Mouse (Mus musculus) brain, adult 2 months (tissue): ENCODE results near the gene Pigx.
"Not testable (repeated sequence)": the region's sequence is repeated elsewhere in the genome, so short reads cannot be mapped to it uniquely, and the experiment has no call there.

Experiments
- DNase-seq: peaks from one replicate; pipeline ENCODE4 v3.0.0; 2011; ENCODE audit warnings: low read depth, low spot score

Gene Pigx

GRCm38 (mm10) chr16:32110951-32111699 is 11.6 kb upstream of the Pigx start:
- peak; percentile 50 for DNase-seq

DNA sequence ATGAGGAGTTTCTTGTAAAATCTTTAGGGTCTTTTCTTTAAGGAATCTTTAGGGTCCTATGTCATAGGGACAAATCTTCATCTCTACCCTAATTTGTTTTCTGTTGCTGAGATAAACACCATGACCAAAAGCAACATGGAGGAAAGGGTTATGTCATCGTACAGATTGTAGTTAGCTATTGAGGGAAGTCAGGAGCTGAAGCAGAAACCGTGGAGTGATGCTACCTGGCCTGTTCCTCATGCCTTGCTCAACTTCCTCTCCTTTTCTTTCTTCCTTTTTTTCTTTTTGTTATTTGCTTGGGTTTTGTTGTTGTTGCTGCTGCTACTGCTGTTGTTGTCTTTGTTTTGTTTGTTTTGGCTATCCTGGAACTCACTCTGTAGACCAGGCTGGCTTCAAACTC is 9.0 kb upstream of the Pigx start:
- DNase-seq = no peak

- no peak for DNase-seq
These were observed 8.6 kb upstream of the Pigx start for GRCm38 (mm10) chr16:32108170-32108569.

DNA sequence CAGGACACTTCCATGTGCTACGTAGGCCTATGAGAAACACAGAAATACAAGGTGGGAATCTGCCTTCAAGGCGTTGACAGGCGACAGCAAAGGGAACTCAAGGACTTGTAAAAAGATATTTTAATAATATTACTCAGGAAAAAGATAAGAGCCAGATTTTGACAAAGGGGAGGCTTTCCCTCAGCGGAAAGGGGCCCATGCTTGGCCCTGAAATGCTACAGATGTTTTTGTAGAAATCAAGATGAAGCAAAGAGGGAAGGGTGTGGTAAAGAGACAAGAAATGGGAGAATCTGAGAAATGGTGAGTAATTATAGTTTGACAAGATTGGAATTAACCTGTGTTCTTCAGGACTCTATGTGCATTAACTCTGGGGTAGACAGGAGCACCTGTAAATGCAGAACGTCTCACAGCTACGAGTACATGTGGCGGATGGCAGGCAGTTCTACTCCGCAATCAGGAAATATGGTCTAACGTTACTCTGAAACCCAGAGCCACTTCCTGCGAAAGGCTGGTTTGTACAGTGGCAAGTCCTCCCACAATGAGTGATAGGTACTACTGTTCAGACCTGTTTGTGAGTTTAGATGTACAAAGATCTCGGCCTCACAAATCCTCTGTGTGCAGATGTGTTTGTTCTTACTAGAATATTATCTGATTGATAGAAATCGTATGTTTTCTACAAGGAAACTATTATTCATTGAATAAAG is 8.0 kb upstream of the Pigx start:
- DNase-seq = no peak

DNA sequence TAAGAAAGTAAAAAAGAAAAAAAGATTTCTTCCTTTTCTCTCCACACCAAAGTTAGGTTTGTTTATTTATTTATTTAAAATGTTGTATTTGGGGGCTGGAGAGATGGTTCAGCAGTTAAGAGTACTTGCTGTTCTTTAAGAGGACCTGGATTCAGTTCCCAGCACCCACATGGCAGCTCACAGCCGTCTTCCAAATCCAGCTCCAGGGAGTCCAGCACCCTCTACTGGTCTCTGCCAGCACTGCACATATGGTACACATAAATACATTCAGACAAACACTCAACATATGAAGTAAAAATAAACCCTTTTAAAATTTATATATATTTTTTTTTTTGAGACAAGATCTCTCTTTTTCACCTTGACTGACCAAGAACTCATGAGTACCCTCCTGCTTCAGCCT is 6.2 kb upstream of the Pigx start:
- no peak for DNase-seq

DNA sequence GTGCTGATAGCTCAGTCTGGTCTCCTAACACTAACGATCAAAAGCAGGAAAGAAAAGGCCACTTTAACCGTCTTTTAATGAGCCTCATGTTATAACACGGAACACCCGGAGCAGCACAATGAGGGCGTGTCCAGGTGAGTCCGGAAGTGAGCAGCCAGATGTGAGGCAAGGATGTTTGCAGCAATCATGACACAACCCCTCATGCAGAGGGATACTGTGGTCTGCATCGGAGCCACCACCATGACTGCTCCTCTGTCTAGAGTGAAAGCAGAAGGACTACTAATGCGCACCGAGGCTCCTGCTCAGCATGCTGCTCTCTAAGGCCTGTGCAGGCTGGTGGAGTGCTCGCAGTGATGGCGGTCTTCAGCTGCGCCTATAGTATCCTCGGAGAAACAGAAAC is 2.8 kb upstream of the Pigx start:
- no peak for DNase-seq

DNA sequence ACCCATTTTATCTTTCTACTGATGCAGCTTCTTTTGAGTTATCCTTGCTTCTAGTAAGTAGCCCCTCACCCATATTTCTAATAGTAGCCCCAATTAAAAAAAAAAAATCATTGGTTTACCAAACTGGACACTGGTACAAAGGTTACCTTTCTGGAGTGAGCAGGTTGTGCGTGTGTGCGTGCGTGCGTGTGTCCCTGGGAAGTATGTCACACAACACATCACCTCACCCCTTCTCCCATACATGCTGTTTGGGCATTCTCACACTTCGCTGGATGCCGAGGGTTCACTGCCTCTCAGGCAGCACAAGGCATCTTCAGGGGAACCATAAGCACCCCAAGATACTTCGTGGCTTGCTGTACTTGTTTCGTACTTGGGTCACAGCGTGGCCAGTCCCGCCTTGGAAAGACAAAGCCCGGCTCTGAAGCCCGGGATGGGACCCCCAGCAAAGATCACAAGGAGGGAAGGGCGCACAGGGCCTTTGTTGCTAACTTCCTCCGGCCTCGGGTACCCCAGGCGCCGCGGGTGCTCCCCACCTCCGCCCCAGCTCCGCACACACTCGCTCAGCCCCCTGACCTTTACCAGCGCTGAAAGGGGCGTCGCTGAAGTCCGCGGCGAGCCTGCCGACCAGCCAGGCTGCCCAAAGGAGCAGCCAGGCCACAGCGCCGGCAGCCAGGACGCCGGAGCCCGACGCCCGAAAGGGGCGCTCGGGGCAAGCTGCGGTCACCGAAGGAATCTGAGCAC is 473 bp downstream of the Pigx start:
- peak; percentile 35 for DNase-seq

DNA sequence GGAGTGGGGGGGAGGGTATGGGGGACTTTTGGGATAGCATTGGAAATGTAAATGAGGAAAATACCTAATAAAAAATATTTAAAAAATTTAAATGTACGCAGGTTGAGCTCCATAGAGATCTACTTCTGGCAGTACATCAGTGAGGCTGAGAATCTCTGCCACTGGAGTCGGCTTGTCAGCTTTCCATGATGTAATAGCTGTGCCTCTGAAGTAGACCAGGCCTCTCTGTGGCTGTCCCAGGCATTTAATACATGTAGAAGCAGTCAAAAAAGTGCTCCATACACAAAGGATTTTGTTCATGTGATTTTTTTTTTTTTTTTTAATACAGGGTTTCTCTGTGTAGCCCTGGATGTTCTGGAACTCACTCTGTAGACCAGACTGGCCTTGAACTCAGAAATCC is 1.8 kb downstream of the Pigx start:
- DNase-seq = not testable (repeated sequence)

DNA sequence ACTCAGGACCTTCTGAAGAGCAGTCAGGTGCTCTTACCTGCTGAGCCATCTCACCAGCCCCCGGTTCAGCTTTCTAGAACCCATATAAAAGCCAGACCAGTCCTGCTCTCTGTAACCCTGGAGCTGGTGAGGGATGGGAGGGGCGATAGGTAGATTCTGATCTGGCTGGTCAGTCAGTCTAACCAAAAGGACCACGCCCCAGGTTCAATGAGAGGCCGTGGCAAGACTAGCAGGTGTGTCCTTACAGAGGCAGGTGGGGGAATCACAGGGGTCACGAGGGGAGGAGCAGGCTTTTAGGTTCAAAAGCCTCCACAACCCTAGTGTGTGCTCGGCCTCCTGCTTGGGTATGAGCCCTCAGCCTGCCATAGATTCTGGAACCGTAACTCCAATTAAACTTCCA is 8.1 kb downstream of the Pigx start:
- no peak for DNase-seq

GRCm38 (mm10) chr16:32087629-32088443 is 11.7 kb downstream of the Pigx start:
- no peak for DNase-seq

DNA sequence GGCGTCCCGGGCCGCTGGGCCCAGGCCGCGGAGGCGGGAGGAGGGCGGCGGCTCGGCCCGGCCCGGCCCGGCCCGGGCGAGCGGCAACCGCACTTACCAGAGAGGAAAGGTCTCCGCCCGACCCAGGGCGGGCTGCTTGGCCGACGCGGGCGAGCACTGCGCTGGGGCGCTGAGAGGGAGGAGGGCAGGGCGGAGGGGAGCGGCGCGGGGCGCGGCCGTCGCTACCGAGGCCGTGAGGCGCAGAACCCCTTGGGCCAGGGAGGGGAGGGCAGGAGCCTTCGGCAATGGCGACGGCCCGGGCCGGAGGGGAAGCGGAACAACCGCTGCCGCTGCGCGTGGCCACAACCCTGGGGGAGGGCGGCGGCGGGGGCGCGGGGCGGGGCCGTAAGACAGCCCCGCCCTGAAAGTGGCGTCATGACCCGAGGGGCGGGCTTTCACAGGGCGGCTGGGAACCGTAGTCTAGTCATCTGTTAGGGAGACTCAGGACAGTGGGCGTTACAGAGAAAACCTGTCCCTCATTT is 20.5 kb downstream of the Pigx start, which contains the start of gene Pak2:
Pak2 (minus strand) TSS at position 352 of the 521 bp plus-strand sequence.
- peak; percentile 92 for DNase-seq

GRCm38 (mm10) chr16:32078408-32078990 is 21.0 kb downstream of the Pigx start:
- peak; percentile 51 for DNase-seq

DNA sequence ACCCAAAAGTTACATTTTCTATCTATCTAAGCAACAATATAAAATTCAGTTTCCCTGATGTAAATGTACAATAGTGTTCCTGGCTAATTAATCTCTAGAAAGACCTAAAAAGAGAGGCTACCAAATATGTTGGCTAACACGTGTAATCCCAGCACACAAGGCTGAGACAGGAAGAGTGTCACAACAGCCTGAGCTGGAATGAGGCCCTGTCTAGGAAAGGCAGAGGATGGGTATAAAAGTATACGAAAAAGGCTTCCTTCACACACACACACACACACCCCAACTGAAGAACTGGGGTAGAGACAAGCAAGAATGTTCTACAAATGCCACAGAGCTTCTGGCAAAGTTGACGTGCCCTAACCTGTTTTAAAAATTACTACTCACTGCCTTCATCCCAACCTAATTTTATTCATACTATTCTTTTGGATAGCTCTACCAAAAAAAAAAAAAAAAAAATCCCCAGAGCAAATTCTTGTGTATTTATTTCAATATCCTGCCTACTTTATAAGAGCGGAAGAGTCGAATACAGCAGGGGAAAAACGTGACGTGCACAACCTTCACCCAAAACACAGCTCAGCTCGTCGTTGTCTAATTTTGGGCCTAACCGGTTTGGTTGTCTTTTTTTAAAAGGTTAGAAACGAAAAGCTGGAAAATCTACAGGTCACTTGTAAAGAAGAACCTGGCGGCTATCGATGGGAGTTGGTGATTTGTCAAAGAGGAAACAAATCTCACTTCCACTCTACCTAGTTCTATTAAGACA is 21.7 kb downstream of the Pigx start:
- DNase-seq = no peak

DNA sequence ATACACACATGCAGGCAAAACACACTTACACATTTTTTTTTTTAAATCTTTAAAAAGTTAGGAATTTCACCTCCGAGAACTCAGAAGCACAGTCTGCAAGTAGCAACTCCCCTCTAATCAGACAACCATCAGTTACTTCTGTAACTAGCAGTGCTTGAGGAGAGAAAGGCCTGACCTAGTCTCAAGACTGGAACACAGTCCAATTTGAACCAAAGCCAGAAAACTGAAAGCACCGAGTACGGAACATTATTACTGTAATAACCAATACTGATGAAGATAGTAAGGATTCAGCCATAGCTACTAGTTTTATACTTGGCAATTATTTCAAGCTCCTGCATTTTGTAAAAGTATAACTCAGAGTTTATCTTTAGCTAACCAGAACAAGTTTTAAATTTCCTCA is 23.1 kb downstream of the Pigx start:
- no peak for DNase-seq

GRCm38 (mm10) chr16:32075762-32076161 is 23.8 kb downstream of the Pigx start:
- DNase-seq = no peak

- DNase-seq = not testable (repeated sequence)
These were observed 29.5 kb downstream of the Pigx start for GRCm38 (mm10) chr16:32070070-32070469.

GRCm38 (mm10) chr16:32068389-32069300 is 30.9 kb downstream of the Pigx start:
- peak; percentile 35 for DNase-seq

GRCm38 (mm10) chr16:32066899-32067298 is 32.6 kb downstream of the Pigx start:
- no peak for DNase-seq

GRCm38 (mm10) chr16:32063900-32064299 is 35.6 kb downstream of the Pigx start:
- DNase-seq = peak; percentile 24
